Mouse (Mus musculus) Patski (cell line): Measurements from ENCODE around the gene Opalin. TPM values are rescaled to one million over a fixed set of nuclear protein-coding genes. Genes with fewer than 3 reads are reported as not detected.

Experiments
- ATAC-seq: fragments of 100-300 bp; one replicate; pipeline ENCODE4 v1.8.0; 2021
- CTCF ChIA-PET: fragments of 350-600 bp; sonication (Branson Sonifier 250); formaldehyde crosslinking; loops from one replicate; lab custom pipeline; 2022; ENCODE audit warnings: inconsistent platforms; lab: Charles Lee
- POLR2A ChIA-PET: fragments of 350-600 bp; sonication (Branson Sonifier 250); formaldehyde crosslinking; loops from one replicate; lab custom pipeline; 2022; ENCODE audit warnings: antibody characterized with exemption, inconsistent platforms; lab: Charles Lee
- DNase-seq: peaks from one replicate; pipeline ENCODE4 v3.0.0-alpha.2; 2011; ENCODE audit warnings: low read depth, low spot score
- H3K27me3 ChIP-seq: fragments of 371-371 bp; one replicate; pipeline ENCODE4 v1.5.1; 2021
- CTCF ChIP-seq: fragments of 100-300 bp; IDR thresholded peaks from one replicate; pipeline ENCODE4 v1.5.1; 2021
- in situ Hi-C: fragments of 300-500 bp; cut with MboI; formaldehyde crosslinking; loops from 3 replicates; pipeline ENCODE4 v1.11.1; 2018; ENCODE audit warnings: low pct_unique_long_range_greater_than_20kb, mixed read lengths
- polyA plus RNA-seq: library from polyadenylated mRNA; unstranded; gene quantifications from one replicate; pipeline ENCODE4 v1.2.3, GENCODE M21; 2021

Opalin gene
- polyA plus RNA-seq, 1 experiment from 2014 or later = not detected

DNA sequence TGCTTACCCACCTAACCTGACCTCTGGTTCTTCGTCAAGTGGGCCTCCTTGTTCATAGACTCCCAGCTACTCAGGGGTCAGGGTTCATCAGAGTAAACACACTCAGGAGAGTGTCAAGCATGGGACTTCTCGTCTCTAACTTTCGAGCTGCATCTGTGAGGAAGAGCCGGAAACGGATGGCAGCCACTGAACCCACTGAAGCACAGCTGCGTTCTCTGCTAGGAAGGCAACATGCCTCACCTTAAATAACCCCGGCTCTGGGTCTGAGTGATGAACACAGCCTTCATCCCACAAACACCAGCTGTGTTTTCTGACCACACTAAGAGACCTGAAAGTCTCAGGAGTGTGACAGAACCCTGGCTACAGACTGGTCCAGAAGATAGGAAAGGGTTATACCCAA is 37.8 kb downstream of the Opalin start:
- in situ Hi-C loops = no loop called here
- ChIA-PET CTCF (no interaction called here), POLR2A (no interaction called here)
- peaks cover 24% of the 10 kb centered on the region for H3K27me3 ChIP-seq
- ATAC-seq = no peak
- no peak for TF ChIP-seq CTCF
- no peak for DNase-seq

DNA sequence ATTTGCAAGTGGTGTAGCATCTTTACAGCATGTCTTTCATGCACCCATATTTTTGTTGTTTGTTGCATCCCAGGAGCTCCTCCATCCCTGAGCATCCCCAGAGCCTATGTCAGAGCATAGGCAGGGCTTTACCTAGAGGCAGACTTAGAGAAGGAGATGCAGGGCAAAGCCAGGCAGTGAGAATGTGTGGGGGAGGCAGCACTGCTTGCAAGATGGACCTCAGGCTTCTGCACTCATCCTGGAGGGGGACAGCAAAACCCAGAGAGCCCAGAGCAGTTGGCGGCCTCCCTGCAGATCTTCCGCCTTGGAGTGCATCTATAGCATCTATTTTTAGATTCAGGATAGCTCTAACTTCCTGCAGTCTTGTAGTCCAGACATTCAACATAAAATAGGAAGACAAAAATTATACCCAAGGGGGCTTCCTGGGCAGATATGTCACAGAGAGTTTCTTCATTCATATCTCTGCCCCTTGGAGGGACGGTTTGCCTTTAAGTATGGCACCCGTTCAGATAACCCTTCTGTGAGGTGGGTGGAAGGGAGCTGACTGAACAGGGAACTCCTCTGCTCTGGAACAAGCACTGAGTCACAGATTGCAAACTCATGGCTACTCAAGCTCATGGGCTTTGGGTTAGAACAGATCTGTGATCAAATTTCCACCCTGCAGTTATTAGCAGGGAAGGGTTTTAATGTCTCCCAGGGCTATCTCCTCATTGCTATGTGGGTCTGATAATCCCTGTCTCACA is 40.9 kb downstream of the Opalin start:
- ChIA-PET CTCF (interaction anchor here (2.6 kb wide), 1 partner anchor 11 kb away, joined by 8 read pairs; no protein-coding TSS in a partner anchor), POLR2A (no interaction called here)
- peaks cover 24% of the 10 kb centered on the region for H3K27me3 ChIP-seq
- in situ Hi-C loops = no loop called here
- DNase-seq (no peak), ATAC-seq (no peak)
- TF ChIP-seq CTCF = no peak

DNA sequence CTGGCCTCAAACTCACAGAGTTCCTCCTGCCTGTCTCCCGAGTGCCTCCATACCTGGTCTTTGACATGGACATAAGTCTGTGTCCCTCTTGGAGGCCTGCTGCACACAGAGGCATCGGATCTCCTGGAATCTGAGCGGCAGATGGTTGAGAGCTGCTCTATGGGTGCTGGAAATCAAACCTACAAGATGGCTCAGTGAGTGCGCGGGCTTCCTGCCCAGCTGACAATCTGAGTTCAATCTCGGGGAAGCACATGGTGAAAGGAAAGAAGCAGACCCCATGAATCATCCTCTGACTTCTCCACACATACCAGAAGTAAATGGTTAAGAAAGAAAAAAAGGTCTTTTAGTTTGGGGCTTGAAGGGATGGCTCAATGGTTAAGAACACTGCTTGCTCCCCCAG is 45.0 kb downstream of the Opalin start:
- no peak for ATAC-seq
- in situ Hi-C loops = no loop called here
- TF ChIP-seq CTCF = no peak
- peaks cover 8% of the 10 kb centered on the region for H3K27me3 ChIP-seq
- ChIA-PET CTCF (interaction anchor here (1.1 to 1.7 kb wide), 2 partner anchors 10 to 15 kb away, joined by 5 to 6 read pairs; no protein-coding TSS in a partner anchor), POLR2A (no interaction called here)
- DNase-seq = no peak

DNA sequence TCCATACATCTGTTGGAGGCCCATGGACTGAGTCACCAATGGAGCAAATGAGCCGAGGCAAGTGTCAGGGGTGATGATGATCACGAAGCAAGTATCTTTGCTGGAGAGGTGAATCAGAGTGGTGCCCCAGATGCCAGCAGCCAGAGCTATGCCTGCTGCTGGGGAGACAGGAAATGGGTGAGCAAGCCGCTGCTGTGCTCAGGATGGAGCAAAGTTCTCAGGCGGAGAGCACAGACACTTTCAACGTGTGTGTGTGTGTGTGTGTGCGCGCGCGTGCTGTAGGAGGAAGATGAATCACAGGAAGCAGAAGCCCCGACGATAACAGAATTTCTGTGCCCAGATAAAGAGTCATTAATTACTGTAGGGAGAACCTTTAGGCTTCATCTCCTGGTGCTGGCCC is 45.9 kb downstream of the Opalin start:
- peaks cover 8% of the 10 kb centered on the region for H3K27me3 ChIP-seq
- TF ChIP-seq CTCF = no peak
- ATAC-seq = peak; percentile 65
- POLR2A ChIA-PET = no interaction called here
- DNase-seq = no peak
- in situ Hi-C loops = no loop called here
- CTCF ChIA-PET = interaction anchor here (0.9 kb wide), 1 partner anchor 15 kb away, joined by 6 read pairs; no protein-coding TSS in a partner anchor

DNA sequence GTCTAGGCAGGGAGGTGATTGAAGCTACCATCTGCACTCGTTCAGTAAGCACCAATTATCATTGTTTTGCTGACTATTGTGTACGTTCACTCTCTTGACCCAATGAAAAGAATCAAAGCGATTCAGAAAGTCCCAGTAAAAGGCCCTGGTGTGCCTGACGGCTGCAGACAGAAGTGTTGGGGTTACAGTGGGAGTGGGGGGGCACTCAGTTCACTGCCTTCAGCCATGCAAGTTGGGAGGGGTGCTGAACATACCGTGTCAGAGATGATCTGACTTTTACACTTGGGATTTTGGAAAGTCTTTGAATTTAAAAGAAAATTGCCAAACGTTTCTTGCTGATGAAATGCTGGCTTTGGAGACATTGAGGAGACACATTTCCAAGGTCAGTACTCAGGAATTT is 46.8 kb downstream of the Opalin start:
- ChIA-PET CTCF (interaction anchor here (0.9 to 1.3 kb wide), 2 partner anchors 14 kb away, joined by 3 to 6 read pairs; no protein-coding TSS in a partner anchor), POLR2A (no interaction called here)
- in situ Hi-C loops = no loop called here
- ATAC-seq (no peak), DNase-seq (no peak)
- no peak for TF ChIP-seq CTCF
- peaks cover 3% of the 10 kb centered on the region for H3K27me3 ChIP-seq

DNA sequence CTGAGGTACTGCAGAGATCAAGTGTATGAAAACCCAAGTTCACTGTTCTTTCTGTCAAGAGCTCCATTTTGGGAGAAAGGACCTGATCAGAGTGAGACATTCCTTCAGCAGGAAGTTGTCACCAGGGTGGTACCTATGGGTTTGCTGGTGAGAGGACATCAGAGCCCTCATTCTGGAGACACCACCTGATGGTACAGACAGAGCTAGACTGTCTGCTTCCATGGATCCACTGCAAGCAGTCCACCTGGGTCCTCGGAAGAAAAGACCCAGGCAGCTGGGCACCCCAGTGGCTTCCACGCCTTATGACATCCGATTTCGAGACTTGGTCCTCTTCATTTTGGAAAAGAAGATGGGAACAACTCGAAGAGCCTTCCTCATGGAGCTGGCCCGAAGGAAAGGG is 47.7 kb downstream of the Opalin start, which contains the start of gene Dntt:
Gene Dntt, plus strand, starts transcription at position 57 of the 400 bp plus-strand sequence.
- H3K27me3 ChIP-seq = peaks cover 3% of the 10 kb centered on the region
- no peak for TF ChIP-seq CTCF
- ATAC-seq (no peak), DNase-seq (no peak)
- in situ Hi-C loops = loop anchor here (10.0 kb wide), 1 partner anchor 274 kb away; no protein-coding TSS in a partner anchor
- CTCF ChIA-PET = interaction anchor here (1.3 to 2.2 kb wide), 2 partner anchors 13 to 15 kb away, joined by 3 to 5 read pairs; no protein-coding TSS in a partner anchor
- POLR2A ChIA-PET = no interaction called here

DNA sequence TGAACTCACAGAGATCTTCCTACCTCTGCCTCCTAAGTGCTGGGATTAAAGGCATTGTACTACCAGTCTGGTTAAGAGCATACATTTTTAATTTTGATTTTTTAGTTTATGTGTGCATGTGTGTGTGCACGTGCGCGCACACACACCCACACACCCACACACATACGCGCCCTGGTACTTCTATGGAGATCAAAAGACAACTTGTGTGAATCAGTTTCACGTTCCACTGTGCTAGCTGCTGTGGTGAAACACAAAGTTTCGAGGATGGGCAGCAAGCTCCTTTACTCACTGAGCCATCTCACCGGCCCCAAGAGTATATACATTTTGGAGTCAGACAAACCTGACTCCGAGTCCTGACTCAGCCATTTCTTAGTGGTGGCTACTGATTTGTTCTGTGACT is 49.3 kb downstream of the Opalin start:
- ATAC-seq (no peak), DNase-seq (no peak)
- H3K27me3 ChIP-seq = peaks cover 17% of the 10 kb centered on the region
- no peak for TF ChIP-seq CTCF
- in situ Hi-C loops = loop anchor here (10.0 kb wide), 1 partner anchor 273 kb away; no protein-coding TSS in a partner anchor
- POLR2A ChIA-PET = no interaction called here
- CTCF ChIA-PET = interaction anchor here (1.2 to 2.2 kb wide), 2 partner anchors 11 to 22 kb away, joined by 3 to 5 read pairs; no protein-coding TSS in a partner anchor

DNA sequence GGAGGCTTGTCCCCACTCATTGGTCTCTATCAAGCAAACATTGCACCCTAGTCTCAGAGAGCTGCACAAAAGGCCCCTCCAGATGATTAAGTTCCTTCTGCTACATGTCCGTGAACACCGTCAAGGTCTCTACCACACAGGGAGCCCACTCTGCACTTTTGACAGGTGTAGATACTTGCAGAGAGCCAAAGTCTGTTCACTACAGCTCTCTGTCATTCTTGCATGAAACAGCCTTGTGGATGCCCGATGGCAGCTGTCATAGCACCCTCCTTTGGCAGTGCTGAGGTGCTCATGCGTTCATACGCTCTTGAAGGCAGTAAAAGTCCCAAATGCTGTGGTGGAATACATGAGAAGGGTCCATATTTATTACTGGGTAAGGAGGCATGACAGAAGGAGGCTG is 49.9 kb downstream of the Opalin start:
- no peak for DNase-seq
- ATAC-seq = no peak
- in situ Hi-C loops = loop anchor here (10.0 kb wide), 1 partner anchor 272 kb away; no protein-coding TSS in a partner anchor
- no peak for TF ChIP-seq CTCF
- ChIA-PET POLR2A (no interaction called here), CTCF (interaction anchor here (1.2 kb wide), 1 partner anchor 23 kb away, joined by 3 read pairs; no protein-coding TSS in a partner anchor)
- peaks cover 17% of the 10 kb centered on the region for H3K27me3 ChIP-seq

DNA sequence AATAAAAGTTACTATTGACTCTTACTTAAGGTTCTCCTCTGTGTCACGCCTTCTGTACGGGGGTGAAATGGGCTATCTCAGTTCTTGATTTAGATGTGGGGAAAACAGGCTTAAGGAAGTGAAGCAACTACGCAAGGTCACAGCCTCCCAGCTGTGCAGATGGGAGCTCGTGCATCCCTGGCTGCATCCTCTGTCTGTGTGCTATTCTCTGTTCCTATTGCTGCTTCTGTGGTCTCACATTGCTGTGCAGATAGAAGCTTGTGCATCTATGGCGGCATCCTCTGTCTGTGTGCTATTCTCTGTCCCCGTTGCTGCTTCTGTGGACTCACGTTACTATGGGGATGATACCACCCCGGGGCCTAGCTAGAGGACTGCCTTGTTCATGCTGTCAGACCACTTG is 50.4 kb downstream of the Opalin start:
- no peak for ATAC-seq
- CTCF ChIA-PET = no interaction called here

DNA sequence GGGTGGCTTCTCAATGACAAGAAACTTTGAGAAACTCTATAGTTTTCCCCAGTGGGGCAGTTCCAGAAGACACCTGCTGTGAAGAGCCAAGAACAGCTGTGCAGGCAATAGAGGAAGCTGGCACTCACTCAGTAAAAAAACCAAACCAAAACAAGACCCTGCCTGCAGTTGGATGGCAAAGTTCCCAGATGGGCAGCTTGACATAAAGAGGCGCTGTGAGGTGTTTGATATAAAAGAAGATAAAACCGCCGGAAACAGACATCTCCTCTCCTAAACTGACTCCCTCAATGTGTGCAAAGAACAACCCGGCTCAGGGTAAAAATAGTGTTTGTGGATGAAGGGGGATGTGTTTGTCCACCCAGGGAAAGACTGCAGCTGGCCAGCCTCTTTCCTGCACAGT is 54.7 kb downstream of the Opalin start:
- ATAC-seq (no peak), DNase-seq (no peak)
- no peak for TF ChIP-seq CTCF
- in situ Hi-C loops = loop anchor here (10.0 kb wide), 1 partner anchor 267 kb away; no protein-coding TSS in a partner anchor
- peaks cover 38% of the 10 kb centered on the region for H3K27me3 ChIP-seq
- ChIA-PET POLR2A (no interaction called here), CTCF (no interaction called here)

More for the DNA sequence above, 50.4 kb downstream of the Opalin start:
- no peak for DNase-seq
- peaks cover 20% of the 10 kb centered on the region for H3K27me3 ChIP-seq
- no peak for TF ChIP-seq CTCF
- in situ Hi-C loops = loop anchor here (10.0 kb wide), 1 partner anchor 272 kb away; no protein-coding TSS in a partner anchor
- POLR2A ChIA-PET = interaction anchor here (1.1 kb wide), 1 partner anchor 27 kb away, joined by 3 read pairs; no protein-coding TSS in a partner anchor

DNA sequence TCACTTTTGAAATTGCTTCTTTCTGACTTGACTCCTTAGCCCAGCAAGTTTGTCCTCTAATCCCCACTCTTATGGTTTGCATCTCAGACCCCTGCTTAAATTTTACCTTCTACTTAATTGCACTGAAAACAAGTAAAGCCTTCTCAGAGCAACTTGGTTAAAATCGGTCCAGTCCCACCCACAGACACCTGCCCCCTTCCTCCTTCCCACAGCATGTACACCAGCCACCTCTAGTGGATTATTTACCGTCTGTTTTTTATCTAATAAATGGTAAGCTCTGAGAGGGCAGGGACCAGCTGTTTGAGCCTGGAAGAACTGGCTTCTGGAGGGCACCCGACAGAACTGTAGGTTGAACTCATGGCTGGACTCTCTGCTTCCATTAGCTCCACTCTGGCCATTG is 56.4 kb downstream of the Opalin start:
- CTCF ChIA-PET = no interaction called here
- DNase-seq = no peak
- no peak for ATAC-seq
- in situ Hi-C loops = loop anchor here (10.0 kb wide), 1 partner anchor 266 kb away; no protein-coding TSS in a partner anchor
- POLR2A ChIA-PET = no interaction called here
- no peak for TF ChIP-seq CTCF
- H3K27me3 ChIP-seq = peaks cover 38% of the 10 kb centered on the region
